Mouse (Mus musculus): Measurements from ENCODE around the gene Gm20388. TPM values are rescaled to one million over a fixed set of nuclear protein-coding genes. Genes with fewer than 3 reads are reported as not detected.

Gene Gm20388
- total RNA-seq, 2 experiments from 2014 or later: 8.8 TPM

DNA sequence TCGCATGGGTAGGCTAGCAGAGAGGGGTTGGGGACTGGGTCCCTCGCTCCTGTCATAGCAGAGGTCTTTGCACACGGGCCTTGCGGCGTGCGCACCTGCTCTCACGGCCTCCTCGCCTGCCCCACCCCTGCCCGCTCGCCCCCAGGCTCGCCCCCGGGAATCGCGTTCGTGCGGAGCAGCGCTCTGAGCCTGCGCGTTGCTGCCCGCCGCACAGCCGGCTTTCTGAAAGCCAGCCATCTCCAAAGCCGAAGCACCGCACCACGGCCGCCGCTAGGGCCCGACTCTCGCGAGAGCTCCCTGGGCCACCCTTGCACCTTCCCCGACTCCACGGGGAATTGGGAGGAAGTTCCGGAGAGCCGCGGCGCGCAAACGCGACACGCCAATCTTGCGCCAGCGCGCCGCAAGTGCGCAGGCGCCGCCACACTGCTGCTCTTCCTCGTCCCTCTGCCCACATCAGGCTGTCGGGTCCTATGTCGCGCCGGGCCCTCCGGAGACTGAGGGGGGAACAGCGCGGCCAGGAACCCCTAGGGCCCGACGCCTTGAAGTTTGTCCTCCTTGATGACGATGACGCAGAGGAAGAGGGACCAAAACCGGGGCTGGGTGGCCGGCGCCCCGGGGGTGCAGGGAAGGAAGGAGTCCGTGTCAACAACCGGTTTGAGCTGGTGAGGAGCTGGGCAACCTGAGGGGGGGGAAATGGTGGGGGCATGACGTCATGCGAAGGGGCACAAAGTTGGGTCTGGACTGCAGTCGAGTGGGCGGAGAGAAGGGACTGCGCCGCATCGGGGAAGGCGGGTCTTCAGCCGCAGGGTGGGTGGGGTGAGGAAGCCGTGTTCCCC, 3463.0 kb downstream of the Gm20388 start, which contains the start of gene Tcf25:
Gene Tcf25, plus strand, starts transcription at position 351 of the 836 bp plus-strand sequence.
- peak; percentile 89 to 91 for DNase-seq (ENCODE audit: extremely low spot score in 1 of 2, low spot score in 1 of 2)

DNA sequence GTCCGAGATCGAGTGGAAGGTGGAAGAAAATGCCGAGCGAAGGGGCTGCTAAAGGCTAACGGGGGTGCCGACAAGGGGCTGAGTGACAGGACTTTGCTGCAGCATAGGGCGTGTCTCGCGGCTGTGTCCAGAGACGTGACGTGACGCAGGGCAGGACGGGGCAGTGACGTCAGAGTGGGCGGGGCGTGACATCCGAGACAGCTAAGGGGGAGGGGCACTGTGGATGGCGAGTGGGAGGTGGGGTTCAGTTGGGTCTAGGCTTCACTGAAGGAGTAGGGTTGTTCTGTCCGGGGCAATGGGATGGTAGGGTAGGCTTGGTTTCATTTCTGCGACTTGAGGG, 3463.6 kb downstream of the Gm20388 start:
- DNase-seq (ENCODE audit: extremely low spot score in 1 of 2, low spot score in 1 of 2): peak; percentile 87 to 94

DNA sequence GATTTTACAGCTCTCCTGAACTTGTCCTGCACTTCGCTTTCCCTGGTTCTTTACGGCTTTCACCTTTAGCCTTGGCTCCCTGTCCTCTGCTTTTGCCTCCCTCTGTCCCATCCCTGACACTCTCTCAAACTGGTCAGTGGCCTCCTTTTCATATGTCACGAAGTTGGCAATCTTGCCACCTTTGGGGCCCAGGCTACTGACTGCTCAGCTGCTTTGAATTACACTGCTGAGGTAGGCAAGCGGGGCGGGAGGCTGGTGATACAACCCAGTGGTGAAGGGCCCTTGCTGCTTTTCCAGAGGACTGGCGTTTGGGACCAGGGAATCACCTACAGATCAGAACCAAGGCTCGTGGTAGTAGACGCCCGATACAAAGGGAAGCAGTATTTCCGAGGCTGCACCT, 3465.1 kb downstream of the Gm20388 start:
- no peak for DNase-seq (ENCODE audit: extremely low spot score in 1 of 2, low spot score in 1 of 2)

DNA sequence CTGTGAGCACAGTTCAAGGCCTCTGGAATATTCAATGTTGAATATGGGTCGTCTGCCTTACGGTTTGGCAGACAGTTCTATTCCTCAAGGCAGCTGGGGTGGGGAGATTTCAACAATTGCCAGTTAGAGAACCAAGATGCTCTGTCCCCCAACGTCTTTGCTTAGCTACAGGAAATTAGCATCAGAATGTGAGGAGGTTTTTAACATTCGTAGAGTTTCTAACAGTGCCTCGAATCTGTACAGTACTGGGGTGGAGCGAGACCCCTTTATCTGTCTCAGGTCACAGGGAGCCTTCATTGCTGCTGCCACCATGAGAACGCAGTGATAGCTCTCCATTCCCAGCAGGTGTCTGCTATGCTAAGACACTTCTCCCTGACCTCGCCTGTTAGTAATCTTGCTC, 3465.5 kb downstream of the Gm20388 start:
- DNase-seq (ENCODE audit: extremely low spot score in 1 of 2, low spot score in 1 of 2): no peak

DNA sequence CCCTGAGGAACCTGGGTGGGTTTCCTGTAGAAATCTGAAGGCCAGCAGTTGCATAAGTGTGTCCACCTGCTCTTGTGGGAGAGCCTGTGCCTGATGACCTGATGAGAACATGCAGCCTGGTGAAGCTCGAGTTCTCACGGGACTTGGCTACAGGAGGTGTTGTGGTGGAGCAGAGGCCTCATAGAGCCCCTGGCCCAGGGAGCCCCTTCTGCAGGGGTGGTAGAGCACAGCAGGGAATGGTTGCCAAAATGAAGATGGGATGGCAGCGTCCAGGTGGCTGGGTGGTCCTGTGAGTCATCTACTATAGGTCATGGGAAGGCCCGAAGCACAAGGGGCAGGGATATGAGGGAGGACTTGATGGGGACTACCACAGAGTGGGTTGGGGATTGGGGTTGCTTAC, 3471.1 kb downstream of the Gm20388 start:
- DNase-seq (ENCODE audit: extremely low spot score in 1 of 2, low spot score in 1 of 2): no peak

DNA sequence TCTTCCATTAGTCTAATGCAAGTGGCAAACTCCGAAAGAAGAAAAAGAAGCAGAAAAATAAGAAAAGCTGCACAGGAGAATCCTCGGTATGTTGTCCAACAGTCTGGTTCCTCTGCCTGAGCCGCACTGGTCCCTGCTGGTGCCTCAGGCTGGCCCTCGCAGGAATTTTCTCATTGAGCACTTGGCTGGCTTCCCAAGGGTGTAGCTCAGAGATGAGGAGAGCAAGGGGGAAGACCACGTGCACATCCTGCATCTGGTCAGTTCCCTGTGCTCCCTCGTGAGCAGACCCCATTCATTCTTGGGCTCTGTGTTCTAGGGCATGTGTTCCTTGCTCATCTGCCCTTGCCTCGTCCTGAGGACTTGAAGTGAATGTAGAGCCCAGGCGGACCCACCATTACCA, 3471.9 kb downstream of the Gm20388 start:
- DNase-seq (ENCODE audit: extremely low spot score in 1 of 2, low spot score in 1 of 2): no peak

DNA sequence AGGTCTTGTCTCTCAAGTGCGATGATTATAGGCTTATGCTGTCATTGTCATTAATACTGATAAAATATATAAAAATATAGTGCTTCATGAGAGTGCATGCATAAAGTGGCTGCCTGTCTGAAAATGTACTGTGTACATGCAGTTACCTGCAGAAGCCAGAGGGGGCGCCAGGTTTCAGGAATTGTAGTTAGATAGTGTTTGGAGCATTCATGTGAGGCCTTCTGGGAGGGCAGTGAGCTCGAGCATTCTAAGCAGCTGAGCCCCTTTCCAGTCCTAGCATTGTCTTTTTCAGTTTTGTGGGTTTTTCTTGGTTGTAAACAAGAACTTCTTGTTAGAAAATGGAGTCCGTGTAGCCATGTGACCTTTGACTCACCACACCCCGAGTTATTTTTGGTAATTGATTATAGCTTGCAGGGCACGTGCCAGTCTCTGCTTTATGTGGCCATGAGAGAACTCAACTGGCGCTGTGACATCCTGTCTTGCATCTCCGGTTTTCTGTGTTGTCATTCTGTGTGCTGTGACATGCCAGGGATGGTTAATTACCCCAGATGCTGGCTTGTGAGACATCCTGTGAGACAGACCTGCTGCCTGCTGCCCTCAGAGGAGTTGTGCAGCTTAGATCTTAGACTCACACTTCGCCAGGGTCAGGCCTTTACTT, 3474.4 kb downstream of the Gm20388 start:
- peak in 1 of 2 experiments; percentile 39 for DNase-seq (ENCODE audit: extremely low spot score in 1 of 2, low spot score in 1 of 2)

DNA sequence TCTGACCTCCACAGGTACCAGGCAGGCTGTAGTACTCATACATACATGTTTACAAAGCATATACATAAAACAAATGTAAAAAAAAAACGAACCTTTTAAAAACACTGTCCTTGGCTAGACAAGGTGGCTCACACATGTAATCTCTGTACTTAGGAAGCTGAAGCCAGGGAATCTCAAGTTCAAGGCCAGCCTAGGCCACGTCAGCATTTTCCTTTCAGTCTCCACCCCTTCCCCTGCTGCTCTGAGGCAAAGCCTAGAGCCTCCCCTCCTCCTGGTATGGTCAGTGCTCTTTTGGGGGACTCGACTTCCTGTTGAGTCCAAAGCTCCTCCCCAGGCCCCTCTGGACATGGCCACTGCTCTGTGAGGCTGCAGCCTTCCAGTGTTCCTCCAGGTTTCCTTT, 3476.4 kb downstream of the Gm20388 start:
- no peak for DNase-seq (ENCODE audit: extremely low spot score in 1 of 2, low spot score in 1 of 2)

DNA sequence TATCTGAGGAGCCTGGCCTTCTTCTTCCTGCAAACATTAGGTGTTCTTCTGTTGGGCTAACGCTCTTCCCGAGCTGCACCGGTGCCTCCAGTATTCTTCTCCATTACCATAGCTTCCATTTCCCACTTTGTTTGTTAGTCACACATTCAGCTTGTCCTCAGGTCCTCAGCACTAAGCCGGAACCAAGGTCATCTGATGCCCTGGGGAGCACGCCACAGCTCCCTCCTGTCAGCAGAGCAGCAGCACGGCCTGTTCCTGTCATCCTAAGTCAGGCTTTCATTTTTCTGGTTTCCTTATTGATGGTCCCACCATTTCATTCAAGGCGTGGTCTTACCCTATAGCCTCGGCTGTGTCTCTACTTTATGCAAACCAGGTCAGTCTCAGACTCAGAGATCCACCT, 3477.2 kb downstream of the Gm20388 start:
- no peak for DNase-seq (ENCODE audit: extremely low spot score in 1 of 2, low spot score in 1 of 2)

DNA sequence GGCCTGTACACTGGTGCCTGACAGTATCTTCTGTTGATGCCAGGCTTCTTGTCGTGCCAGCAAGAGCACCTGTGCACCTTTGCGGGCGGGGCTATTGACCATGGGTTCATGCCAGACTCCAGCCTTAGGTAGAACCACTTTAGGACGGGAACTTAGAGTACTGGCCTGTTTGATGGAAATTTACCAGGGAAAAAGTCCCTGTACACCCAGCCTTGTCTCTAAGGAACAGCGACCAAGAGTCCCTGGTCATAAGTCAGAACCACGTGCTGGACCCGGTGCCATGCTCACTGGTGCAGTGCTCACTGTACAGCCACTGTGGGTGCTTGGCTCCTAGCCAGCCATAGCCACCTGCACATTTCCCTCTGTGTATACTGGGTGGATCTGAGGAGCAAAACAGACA, 3478.4 kb downstream of the Gm20388 start:
- DNase-seq (ENCODE audit: extremely low spot score in 1 of 2, low spot score in 1 of 2): no peak

DNA sequence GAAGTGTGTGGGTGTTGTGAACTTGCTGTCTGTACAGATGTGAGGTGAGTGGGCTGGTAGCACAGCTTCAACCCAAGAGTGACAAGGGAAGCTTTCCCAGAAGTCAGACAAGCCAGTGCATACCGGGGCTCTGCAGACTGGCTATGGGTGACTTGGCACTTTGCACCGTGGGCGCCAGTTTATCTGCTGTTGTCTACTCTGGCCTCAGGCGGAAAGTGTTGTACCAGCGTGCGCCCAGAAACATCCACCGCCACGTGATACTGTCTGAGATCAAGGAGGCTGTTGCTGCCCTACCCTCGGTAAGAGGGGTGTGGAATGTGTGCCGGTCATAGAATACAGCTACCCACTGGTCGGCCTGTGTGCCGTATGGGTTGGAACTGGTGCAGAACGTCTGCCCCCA, 3487.7 kb downstream of the Gm20388 start:
- DNase-seq (ENCODE audit: extremely low spot score in 1 of 2, low spot score in 1 of 2): no peak

DNA sequence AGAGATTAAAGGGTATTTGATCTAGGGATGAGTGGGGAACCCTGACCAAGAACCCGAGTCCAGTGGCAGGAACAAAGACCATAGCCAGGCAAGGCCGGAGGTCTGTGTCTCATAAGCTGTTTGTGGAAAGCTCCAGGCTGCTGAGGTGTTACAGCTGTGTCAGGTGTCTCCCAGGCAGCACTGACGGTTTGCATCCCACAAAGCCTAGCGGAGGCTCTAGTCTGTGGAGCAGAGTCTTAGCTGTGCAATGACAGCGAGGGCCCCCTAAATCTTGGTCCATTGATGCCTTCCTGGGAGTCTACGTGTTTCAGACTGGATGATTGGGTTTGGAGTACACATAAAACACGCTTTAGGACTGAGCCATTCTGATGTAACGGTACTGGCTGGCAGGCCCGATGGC, 3491.3 kb downstream of the Gm20388 start:
- no peak for DNase-seq (ENCODE audit: extremely low spot score in 1 of 2, low spot score in 1 of 2)

DNA sequence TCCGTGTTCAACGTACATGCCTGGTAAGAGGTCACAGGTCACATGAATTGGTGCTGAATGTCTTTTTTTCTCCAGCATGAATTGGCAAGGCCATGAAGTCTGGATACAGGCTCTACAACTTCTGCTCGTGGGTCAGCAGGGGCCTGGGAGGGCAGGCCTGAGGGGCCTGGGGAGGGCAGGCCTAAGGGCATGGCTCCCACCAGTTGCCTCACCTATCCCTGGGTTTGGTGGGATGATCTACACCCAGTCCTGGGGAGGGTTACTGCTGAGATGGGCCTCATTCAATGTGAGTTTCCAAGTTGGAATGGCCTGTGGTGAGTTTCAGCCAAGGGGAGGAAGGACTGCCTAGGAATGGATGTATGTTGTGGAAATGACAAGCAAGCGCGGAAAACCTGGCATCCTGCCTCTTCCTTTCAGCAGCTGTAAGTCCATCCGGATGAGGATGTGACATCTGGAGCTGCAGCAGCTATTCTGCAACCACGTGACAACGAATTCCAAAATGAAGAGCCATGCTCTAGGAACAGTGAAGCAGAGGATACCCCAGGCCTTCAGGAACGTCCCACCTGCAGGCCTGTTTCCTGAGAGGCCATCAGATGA, 3492.2 kb downstream of the Gm20388 start:
- no peak for DNase-seq (ENCODE audit: extremely low spot score in 1 of 2, low spot score in 1 of 2)

DNA sequence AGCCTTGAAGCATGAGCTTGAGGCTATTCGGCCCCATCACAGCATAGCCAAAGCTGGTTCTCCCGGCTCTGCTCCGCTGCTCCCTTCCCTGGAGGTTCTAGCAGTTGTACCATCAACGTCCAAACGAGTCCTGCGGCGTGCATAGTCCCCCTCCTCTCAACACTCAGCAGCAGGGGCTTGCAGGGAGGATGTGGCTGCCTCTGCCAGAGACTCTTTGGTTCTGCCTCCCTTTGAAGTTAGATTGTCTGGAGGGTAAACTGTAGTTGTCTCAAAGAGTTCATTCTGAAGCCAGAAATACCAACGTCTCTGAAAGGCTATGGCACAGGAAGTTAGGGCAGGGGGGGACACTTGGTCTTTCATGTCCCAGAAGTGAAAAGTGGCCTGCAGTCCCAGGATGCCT, 3493.9 kb downstream of the Gm20388 start:
- no peak for DNase-seq (ENCODE audit: extremely low spot score in 1 of 2, low spot score in 1 of 2)

DNA sequence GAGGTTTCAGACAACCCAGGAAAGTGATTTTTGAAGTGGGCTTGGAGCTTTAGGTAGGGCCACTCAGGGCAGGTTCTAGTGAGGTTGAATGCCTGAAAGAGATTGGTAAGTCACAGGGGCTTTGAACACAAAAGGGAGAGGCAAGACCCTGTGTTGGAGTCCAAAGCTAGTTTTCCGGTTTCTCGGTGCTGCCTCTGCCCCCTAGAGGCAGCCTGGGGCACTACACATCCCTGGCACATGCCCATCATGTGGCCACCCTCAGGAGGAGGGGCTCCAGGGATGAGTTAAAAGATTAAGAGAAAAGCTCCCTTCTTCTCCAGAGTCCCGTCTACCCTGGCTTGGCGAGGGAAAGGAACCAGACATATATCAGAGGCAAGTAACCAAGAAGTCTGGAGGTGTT, 3496.1 kb downstream of the Gm20388 start, which contains the start of gene Mc1r:
Gene Mc1r, plus strand, starts transcription at position 322 of the 400 bp plus-strand sequence.
- peak; percentile 63 to 76 for DNase-seq (ENCODE audit: extremely low spot score in 1 of 2, low spot score in 1 of 2)

DNA sequence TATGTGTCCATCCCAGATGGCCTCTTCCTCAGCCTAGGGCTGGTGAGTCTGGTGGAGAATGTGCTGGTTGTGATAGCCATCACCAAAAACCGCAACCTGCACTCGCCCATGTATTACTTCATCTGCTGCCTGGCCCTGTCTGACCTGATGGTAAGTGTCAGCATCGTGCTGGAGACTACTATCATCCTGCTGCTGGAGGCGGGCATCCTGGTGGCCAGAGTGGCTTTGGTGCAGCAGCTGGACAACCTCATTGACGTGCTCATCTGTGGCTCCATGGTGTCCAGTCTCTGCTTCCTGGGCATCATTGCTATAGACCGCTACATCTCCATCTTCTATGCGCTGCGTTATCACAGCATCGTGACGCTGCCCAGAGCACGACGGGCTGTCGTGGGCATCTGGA, 3497.0 kb downstream of the Gm20388 start:
- no peak for DNase-seq (ENCODE audit: extremely low spot score in 1 of 2, low spot score in 1 of 2)

DNA sequence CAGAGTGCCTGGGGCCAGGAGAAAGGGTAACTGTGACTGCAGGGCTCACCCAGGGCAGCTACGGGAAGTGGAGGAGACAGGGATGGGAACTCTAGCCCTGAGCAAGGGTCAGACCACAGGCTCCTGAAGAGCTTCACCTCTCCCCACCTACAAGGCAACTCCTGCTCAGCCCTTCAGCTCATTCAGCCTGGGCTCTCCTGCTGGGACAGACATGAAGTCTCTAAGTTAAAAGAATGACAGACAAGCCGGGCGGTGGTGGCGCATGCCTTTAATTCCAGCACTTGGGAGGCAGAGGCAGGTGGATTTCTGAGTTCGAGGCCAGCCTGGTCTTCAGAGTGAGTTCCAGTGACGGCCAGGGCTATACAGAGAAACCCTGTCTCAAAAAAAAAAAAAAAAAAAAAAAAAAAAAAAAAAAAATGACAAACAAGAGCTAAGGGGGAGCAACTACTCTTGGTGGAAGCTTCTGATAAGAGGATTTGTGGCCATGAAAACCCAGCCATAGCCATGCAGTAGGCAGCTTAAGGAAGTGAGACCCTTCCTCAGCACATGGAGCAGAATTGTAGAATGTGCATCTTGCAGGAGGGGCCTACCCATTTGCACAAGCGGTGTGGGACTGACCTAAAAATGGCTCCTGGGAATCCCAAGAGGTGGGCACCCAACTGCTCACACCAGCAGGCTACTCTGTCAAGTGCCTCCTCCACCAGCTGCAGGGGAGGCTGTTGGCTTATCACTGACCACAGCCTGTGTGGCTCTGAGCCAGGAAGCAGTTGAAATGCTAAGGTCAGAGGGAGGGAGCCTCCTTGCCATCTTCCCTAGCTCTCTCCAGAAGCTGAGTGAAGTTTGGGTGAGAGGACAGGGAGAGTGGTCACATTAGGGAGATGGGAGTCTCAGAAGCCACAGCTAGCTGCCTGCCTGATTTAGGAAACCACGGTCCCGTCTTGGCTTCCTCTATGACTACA, 3498.2 kb downstream of the Gm20388 start:
- no peak for DNase-seq (ENCODE audit: extremely low spot score in 1 of 2, low spot score in 1 of 2)

DNA sequence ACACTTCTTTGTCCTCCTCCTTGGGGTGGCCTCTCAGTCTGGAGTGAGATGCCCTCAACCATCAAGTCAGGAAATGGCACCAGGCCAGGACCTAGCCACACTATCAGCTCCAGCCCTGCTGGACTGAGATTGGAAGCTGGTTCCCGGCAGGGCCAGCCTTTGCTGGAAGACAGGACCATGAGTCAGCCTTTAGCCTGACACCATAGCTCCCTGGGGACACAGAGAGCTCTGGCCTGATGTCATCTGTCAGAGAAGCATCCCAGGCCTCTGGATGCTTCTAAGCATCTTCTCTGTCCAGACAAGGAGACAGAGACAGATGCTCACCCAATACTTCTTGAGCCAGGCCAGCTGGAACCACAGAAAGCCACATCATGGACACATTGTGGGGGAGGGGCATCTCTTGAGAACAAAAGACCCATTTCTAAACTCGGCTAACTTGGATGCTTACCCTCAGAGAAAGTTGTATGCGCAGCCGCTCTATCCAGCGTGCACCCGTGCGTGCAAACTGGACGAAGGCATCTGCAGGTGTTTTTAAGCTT, 3499.5 kb downstream of the Gm20388 start:
- no peak for DNase-seq (ENCODE audit: extremely low spot score in 1 of 2, low spot score in 1 of 2)

DNA sequence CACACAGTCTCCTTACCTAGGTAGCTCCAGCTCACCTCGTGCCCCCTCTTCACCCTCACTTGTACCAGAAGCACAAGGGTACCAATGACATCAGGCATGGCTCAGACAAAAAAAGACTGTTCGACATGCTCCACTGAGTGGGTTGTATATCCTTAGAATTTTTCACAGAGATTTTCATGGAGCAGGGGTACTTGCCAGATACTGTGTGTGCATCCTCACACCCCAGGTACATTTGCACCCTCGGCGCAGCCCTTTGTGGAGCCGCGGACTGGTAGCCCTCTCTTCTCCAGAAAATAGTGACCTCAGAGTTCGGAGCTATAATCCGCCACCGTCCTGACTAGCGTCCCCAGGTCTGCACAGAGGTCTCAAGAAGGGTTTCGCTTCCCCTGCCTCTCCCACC, 3500.1 kb downstream of the Gm20388 start:
- DNase-seq (ENCODE audit: extremely low spot score in 1 of 2, low spot score in 1 of 2): peak in 1 of 2 experiments; percentile 38

DNA sequence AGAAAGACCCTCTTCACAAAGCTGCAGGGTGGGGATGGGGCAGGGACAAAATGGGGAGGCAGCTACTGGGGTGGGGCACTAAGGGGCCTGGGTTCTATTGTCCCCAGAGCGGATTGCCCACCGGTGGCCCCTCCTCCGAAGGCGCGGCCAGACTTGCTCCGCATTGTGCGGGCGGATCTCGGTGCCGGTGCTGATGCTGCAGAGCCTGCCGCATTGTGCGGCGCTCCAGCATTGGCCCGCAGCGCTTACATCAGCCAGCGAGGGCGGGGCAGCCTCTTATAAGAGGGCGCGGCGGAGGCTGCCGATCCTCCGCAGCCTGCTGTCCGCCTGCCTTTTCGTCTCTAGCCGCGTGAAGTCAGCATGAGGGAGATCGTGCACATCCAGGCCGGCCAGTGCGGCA, 3500.6 kb downstream of the Gm20388 start, which contains the start of gene Tubb3:
Gene Tubb3, plus strand, starts transcription at position 179 of the 400 bp plus-strand sequence.
- peak; percentile 83 to 86 for DNase-seq (ENCODE audit: extremely low spot score in 1 of 2, low spot score in 1 of 2)
